Mouse (Mus musculus) G1E (cell line): Measurements from ENCODE around the gene Prkca.

Experiments used
- CTCF ChIP-seq: IDR thresholded peaks from 2 replicates; pipeline ENCODE4 v1.5.1; 2012; ENCODE audit warnings: low read depth, low read length, inconsistent platforms, mixed read lengths
- GATA1 ChIP-seq: IDR thresholded peaks from 2 replicates; pipeline ENCODE4 v1.6.1; 2012; ENCODE audit warnings: borderline replicate concordance, low read length, inconsistent platforms, mixed read lengths
- POLR2AphosphoS5 ChIP-seq: IDR thresholded peaks from 2 replicates; pipeline ENCODE4 v1.6.1; 2012; ENCODE audit warnings: low read depth, low read length, inconsistent platforms; ENCODE audit not compliant: insufficient replicate concordance
- TAL1 ChIP-seq: conservative IDR thresholded peaks from 2 replicates; pipeline ENCODE4 v1.6.1; 2012; ENCODE audit warnings: low read depth, low read length, inconsistent platforms, mixed read lengths

DNA sequence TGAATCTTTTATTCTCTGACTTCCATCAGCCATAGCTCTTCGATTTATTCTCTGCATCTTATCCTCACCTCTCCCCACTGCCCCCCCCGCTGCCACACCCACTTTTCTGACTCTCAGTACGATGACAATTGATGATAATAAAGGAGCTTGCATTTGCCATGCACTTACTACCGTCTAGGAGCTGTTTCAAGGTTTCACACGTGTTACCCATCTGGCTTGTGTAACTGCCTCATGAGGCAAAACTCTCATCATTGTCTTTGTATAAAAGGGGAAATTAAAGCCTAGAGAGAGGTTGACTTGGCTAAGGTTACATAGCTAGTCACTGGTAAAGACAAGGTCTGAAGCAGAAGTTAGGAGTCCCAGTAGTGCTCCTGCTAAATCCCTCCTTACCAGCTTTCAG lies 110.7 kb downstream of the Prkca start:
- TF ChIP-seq CTCF, result no peak
- no peak for TF ChIP-seq POLR2AphosphoS5
- no peak for TF ChIP-seq GATA1
- TF ChIP-seq TAL1, result no peak
